Mouse (Mus musculus): ENCODE results near the gene Tas2r126. TPM values are rescaled to one million over a fixed set of nuclear protein-coding genes. Genes with fewer than 3 reads are reported as not detected.
"Not testable (repeated sequence)": the region's sequence is repeated elsewhere in the genome, so short reads cannot be mapped to it uniquely, and the experiment has no call there.

Tas2r126 gene
- polyA plus RNA-seq, 1 experiment from 2014 or later, result not detected

- Histone ChIP-seq H3K4me2 (ENCODE audit: low read depth, low read length) (no peak overlapping the region), H3K27me3 (replicated peaks; ENCODE audit: control insufficient read depth, insufficient read depth, low read length) (no peaks in the 10 kb centered on the region), H3K4me3 (ENCODE audit: low read depth, low read length) (no peak overlapping the region), H3K9me3 (ENCODE audit: control insufficient read depth, low read length) (no peaks in the 10 kb centered on the region), H3K4me1 (ENCODE audit: control insufficient read depth, insufficient read depth, low read length) (no peaks in the 10 kb centered on the region), H3K27ac (replicated peaks; ENCODE audit: low read depth, low read length) (no peak overlapping the region), H3K9ac (ENCODE audit: low read depth, low read length) (no peak overlapping the region), H3K36me3 (ENCODE audit: control insufficient read depth, insufficient read depth, low read length) (no peaks in the 10 kb centered on the region)
- ATAC-seq (ENCODE audit: low read depth) (no peak), DNase-seq (ENCODE audit: low spot score) (no peak)
- WGBS, result 79% methylated on average over 2 of the region's 2 CpGs
Observed at GRCm38 (mm10) chr6:42447381-42447780, 13.0 kb downstream of the Tas2r126 start.

DNA sequence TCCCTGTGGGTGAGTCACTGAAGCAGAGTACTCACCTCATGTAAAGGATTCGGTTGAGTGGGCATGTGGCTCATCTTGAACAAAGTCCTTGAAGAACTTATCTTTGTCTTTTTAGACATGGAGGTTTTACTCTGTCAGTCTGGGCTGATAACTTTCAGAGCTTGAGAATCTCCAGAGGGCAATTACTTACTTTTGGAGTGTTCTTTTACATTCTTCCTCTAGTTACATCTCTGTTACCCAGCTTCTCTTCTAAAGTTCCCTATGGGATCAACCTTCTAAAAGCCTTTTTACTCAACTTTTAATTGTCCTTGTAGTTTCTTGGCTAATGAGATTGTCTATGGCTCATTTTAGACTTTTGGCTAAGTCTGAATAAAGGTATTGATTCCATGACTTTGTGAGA, 30.8 kb downstream of the Tas2r126 start, which contains the start of gene Olfr458:
Gene Olfr458 (minus strand): TSS at position 101 of the 400 bp plus-strand sequence.
- DNase-seq (ENCODE audit: low spot score) (no peak), ATAC-seq (ENCODE audit: low read depth) (no peak)
- Histone ChIP-seq H3K27me3 (replicated peaks; ENCODE audit: control insufficient read depth, insufficient read depth, low read length) (no peaks in the 10 kb centered on the region), H3K9ac (ENCODE audit: low read depth, low read length) (no peak within 1 kb of the TSS), H3K4me3 (ENCODE audit: low read depth, low read length) (no peak within 1 kb of the TSS), H3K36me3 (ENCODE audit: control insufficient read depth, insufficient read depth, low read length) (no peaks in the 10 kb centered on the region), H3K4me1 (ENCODE audit: control insufficient read depth, insufficient read depth, low read length) (no peaks in the 10 kb centered on the region), H3K4me2 (ENCODE audit: low read depth, low read length) (no peak within 1 kb of the TSS), H3K9me3 (ENCODE audit: control insufficient read depth, low read length) (no peaks in the 10 kb centered on the region), H3K27ac (replicated peaks; ENCODE audit: low read depth, low read length) (no peak within 1 kb of the TSS)
- 72% methylated on average over 1 of the region's 1 CpGs for WGBS

GRCm38 (mm10) chr6:42470542-42470941, 36.2 kb downstream of the Tas2r126 start:
- no peak overlapping the region for H3K27ac ChIP-seq (replicated peaks; ENCODE audit: low read depth, low read length)
- H3K9ac ChIP-seq (ENCODE audit: low read depth, low read length), result no peak overlapping the region
- ATAC-seq (ENCODE audit: low read depth) (no peak), DNase-seq (ENCODE audit: low spot score) (no peak)
- no peaks in the 10 kb centered on the region for H3K36me3 ChIP-seq (ENCODE audit: control insufficient read depth, insufficient read depth, low read length)
- H3K4me1 ChIP-seq (ENCODE audit: control insufficient read depth, insufficient read depth, low read length), result no peaks in the 10 kb centered on the region
- no peaks in the 10 kb centered on the region for H3K27me3 ChIP-seq (replicated peaks; ENCODE audit: control insufficient read depth, insufficient read depth, low read length)
- no peak overlapping the region for H3K4me2 ChIP-seq (ENCODE audit: low read depth, low read length)
- 93% methylated on average over 4 of the region's 4 CpGs for WGBS
- no peak overlapping the region for H3K4me3 ChIP-seq (ENCODE audit: low read depth, low read length)
- no peaks in the 10 kb centered on the region for H3K9me3 ChIP-seq (ENCODE audit: control insufficient read depth, low read length)

DNA sequence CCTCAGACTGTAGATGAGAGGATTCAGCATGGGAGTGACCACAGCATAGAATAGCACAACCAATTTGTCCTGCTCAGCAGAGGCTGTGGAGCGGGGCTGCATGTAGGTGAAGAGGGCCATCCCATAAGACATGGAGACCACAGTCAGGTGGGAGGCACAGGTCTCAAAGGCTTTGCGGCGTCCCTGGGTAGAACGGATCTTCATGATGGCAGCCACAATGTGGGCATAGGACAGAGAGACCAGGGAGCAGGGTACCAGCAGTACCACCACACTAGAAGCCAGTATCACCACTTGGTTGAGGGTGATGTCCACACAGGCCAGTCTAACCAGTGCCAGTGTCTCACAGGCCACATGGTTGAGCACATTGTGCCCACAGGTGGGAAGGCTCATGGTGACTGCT, 37.0 kb downstream of the Tas2r126 start:
- not testable (repeated sequence) for H3K4me2 ChIP-seq (ENCODE audit: low read depth, low read length); H3K4me3 ChIP-seq (ENCODE audit: low read depth, low read length); H3K36me3 ChIP-seq (ENCODE audit: control insufficient read depth, insufficient read depth, low read length); H3K27ac ChIP-seq (replicated peaks; ENCODE audit: low read depth, low read length); DNase-seq (ENCODE audit: low spot score); H3K9ac ChIP-seq (ENCODE audit: low read depth, low read length); H3K9me3 ChIP-seq (ENCODE audit: control insufficient read depth, low read length); H3K4me1 ChIP-seq (ENCODE audit: control insufficient read depth, insufficient read depth, low read length); ATAC-seq (ENCODE audit: low read depth); H3K27me3 ChIP-seq (replicated peaks; ENCODE audit: control insufficient read depth, insufficient read depth, low read length)
- 96% methylated on average over 4 of the region's 4 CpGs for WGBS

GRCm38 (mm10) chr6:42476235-42476634, 41.9 kb downstream of the Tas2r126 start, which contains the start of gene Olfr457:
Olfr457 (minus strand) TSS chr6:42476335.
- Histone ChIP-seq H3K27me3 (replicated peaks; ENCODE audit: control insufficient read depth, insufficient read depth, low read length) (no peaks in the 10 kb centered on the region), H3K9ac (ENCODE audit: low read depth, low read length) (no peak within 1 kb of the TSS), H3K4me1 (ENCODE audit: control insufficient read depth, insufficient read depth, low read length) (no peaks in the 10 kb centered on the region), H3K36me3 (ENCODE audit: control insufficient read depth, insufficient read depth, low read length) (no peaks in the 10 kb centered on the region), H3K4me3 (ENCODE audit: low read depth, low read length) (no peak within 1 kb of the TSS), H3K27ac (replicated peaks; ENCODE audit: low read depth, low read length) (no peak within 1 kb of the TSS), H3K9me3 (ENCODE audit: control insufficient read depth, low read length) (no peaks in the 10 kb centered on the region), H3K4me2 (ENCODE audit: low read depth, low read length) (no peak within 1 kb of the TSS)
- WGBS, result 74% methylated on average over 1 of the region's 1 CpGs
- DNase-seq (ENCODE audit: low spot score), result no peak
- no peak for ATAC-seq (ENCODE audit: low read depth)

DNA sequence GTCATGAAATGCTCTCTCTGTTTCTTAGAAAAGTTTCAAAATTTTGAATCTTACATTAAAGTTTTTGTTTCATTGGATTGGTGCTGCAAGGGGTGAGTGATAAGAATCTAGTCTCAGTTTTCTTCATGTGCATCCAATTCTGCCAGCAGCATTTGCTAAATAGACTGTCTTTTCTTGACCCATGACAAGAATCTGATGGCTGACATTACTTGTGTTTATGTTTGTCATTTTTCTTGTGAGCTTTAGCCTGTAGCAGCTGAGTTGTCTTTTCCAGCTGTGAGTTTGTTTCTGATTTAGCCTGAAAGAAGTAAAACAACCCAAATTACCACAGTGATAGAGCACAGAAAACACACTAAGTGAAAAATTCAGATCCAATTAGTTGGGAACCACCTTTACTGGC, 50.3 kb downstream of the Tas2r126 start:
- H3K36me3 ChIP-seq (ENCODE audit: control insufficient read depth, insufficient read depth, low read length), result no peaks in the 10 kb centered on the region
- H3K9me3 ChIP-seq (ENCODE audit: control insufficient read depth, low read length), result no peaks in the 10 kb centered on the region
- H3K9ac ChIP-seq (ENCODE audit: low read depth, low read length), result no peak overlapping the region
- H3K27me3 ChIP-seq (replicated peaks; ENCODE audit: control insufficient read depth, insufficient read depth, low read length), result no peaks in the 10 kb centered on the region
- no peak for DNase-seq (ENCODE audit: low spot score)
- no peak overlapping the region for H3K27ac ChIP-seq (replicated peaks; ENCODE audit: low read depth, low read length)
- no peak overlapping the region for H3K4me3 ChIP-seq (ENCODE audit: low read depth, low read length)
- ATAC-seq (ENCODE audit: low read depth), result no peak
- H3K4me2 ChIP-seq (ENCODE audit: low read depth, low read length), result no peak overlapping the region
- H3K4me1 ChIP-seq (ENCODE audit: control insufficient read depth, insufficient read depth, low read length), result no peaks in the 10 kb centered on the region

Other genes starting within 250 kb of the Tas2r126 start
- gene Tas2r144, start 219.2 kb upstream of the Tas2r126 start, polyA plus RNA-seq (2014; fragmentation: Nextera tagmentation; extraction: Ambion mirVana), result not detected in 2 replicates
- gene Gstk1, start 188.6 kb upstream of the Tas2r126 start, polyA plus RNA-seq (2014; fragmentation: Nextera tagmentation; extraction: Ambion mirVana), result 15.8 and 18.6 TPM in 2 replicates
- 0.89 and 1.0 TPM in 2 replicates for gene Tmem139, start 172.6 kb upstream of the Tas2r126 start, polyA plus RNA-seq (2014; fragmentation: Nextera tagmentation; extraction: Ambion mirVana)
- 38.6 and 43.2 TPM in 2 replicates for gene Casp2, start 169.6 kb upstream of the Tas2r126 start, polyA plus RNA-seq (2014; fragmentation: Nextera tagmentation; extraction: Ambion mirVana)
- gene Clcn1, start 147.8 kb upstream of the Tas2r126 start, polyA plus RNA-seq (2014; fragmentation: Nextera tagmentation; extraction: Ambion mirVana), result 0.66 and 0.92 TPM in 2 replicates
- 0.43 and 0.46 TPM in 2 replicates for gene Fam131b, start 109.9 kb upstream of the Tas2r126 start, polyA plus RNA-seq (2014; fragmentation: Nextera tagmentation; extraction: Ambion mirVana)
- gene Zyx, start 84.9 kb upstream of the Tas2r126 start, polyA plus RNA-seq (2014; fragmentation: Nextera tagmentation; extraction: Ambion mirVana), result 155 and 156 TPM in 2 replicates
- 3.8 and 4.3 TPM in 2 replicates for gene Epha1, start 61.3 kb upstream of the Tas2r126 start, polyA plus RNA-seq (2014; fragmentation: Nextera tagmentation; extraction: Ambion mirVana)
- not detected in 2 replicates for gene Tas2r143, start 34.3 kb upstream of the Tas2r126 start, polyA plus RNA-seq (2014; fragmentation: Nextera tagmentation; extraction: Ambion mirVana)
- gene Tas2r135, start 29.1 kb upstream of the Tas2r126 start, polyA plus RNA-seq (2014; fragmentation: Nextera tagmentation; extraction: Ambion mirVana), result not detected in 2 replicates
- gene Olfr458, start 30.7 kb downstream of the Tas2r126 start, polyA plus RNA-seq (2014; fragmentation: Nextera tagmentation; extraction: Ambion mirVana), result not detected in 2 replicates
- gene Olfr457, start 41.8 kb downstream of the Tas2r126 start, polyA plus RNA-seq (2014; fragmentation: Nextera tagmentation; extraction: Ambion mirVana), result not detected in 2 replicates
- 0.17 TPM in 1 of 2 replicates, not detected in the other for gene Olfr456, start 52.7 kb downstream of the Tas2r126 start, polyA plus RNA-seq (2014; fragmentation: Nextera tagmentation; extraction: Ambion mirVana)
- gene Olfr455, start 113.1 kb downstream of the Tas2r126 start, polyA plus RNA-seq (2014; fragmentation: Nextera tagmentation; extraction: Ambion mirVana), result not detected in 2 replicates
- gene Tcaf3, start 163.2 kb downstream of the Tas2r126 start, polyA plus RNA-seq (2014; fragmentation: Nextera tagmentation; extraction: Ambion mirVana), result not detected in 2 replicates
- 2.3 and 2.5 TPM in 2 replicates for gene Tcaf2, start 210.7 kb downstream of the Tas2r126 start, polyA plus RNA-seq (2014; fragmentation: Nextera tagmentation; extraction: Ambion mirVana)